Mouse (Mus musculus) ES-E14 (cell line): ENCODE data around the gene Vsig8. TPM values are rescaled to one million over a fixed set of nuclear protein-coding genes. Genes with fewer than 3 reads are reported as not detected.

Experiments used
- DNase-seq: peaks from one replicate; pipeline ENCODE4 v3.0.0-alpha.2; 2013; ENCODE audit warnings: low read depth, low spot score
- H3K27ac ChIP-seq: 2 replicates; pipeline ENCODE4 v1.5.1; 2012; ENCODE audit warnings: low read depth, mild to moderate bottlenecking, low read length, moderate library complexity, mixed read lengths; ENCODE audit not compliant: poor library complexity, insufficient read depth, severe bottlenecking
- H3K36me3 ChIP-seq: 2 replicates; pipeline ENCODE4 v1.6.1; 2012; ENCODE audit warnings: mild to moderate bottlenecking, low read length, moderate library complexity, mixed read lengths; ENCODE audit not compliant: control insufficient read depth, poor library complexity, insufficient read depth, severe bottlenecking
- H3K4me1 ChIP-seq, 2 experiments: fragments of 150-350 bp in 1 of 2; sonication (generic) in 1 of 2; 2 replicates each; pipeline ENCODE4 v1.6.1; 2012; ENCODE audit warnings: low read length in 2 of 2, mild to moderate bottlenecking in 1 of 2, mixed read lengths in 1 of 2; ENCODE audit not compliant: control insufficient read depth in 2 of 2, insufficient read depth in 2 of 2, poor library complexity in 1 of 2
- H3K4me3 ChIP-seq, 2 experiments: fragments of 150-350 bp in 1 of 2; sonication (generic) in 1 of 2; 2 replicates each; pipeline ENCODE4 v1.5.1; 2012; ENCODE audit warnings: low read length in 2 of 2, low read depth in 1 of 2, mild to moderate bottlenecking in 1 of 2, mixed read lengths in 1 of 2; ENCODE audit not compliant: insufficient read depth in 1 of 2, poor library complexity in 1 of 2, severe bottlenecking in 1 of 2
- H3K9ac ChIP-seq: 2 replicates; pipeline ENCODE4 v1.6.1; 2012; ENCODE audit warnings: low read depth, mild to moderate bottlenecking, low read length, mixed read lengths; ENCODE audit not compliant: poor library complexity, insufficient read depth, severe bottlenecking
- H3K9me3 ChIP-seq: fragments of 150-350 bp; sonication (generic); 2 replicates; pipeline ENCODE4 v1.6.1; 2012; ENCODE audit warnings: low read depth, mild to moderate bottlenecking, low read length; ENCODE audit not compliant: control insufficient read depth, insufficient read depth
- CHD2 ChIP-seq: IDR thresholded peaks from 2 replicates; pipeline ENCODE4 v1.6.1; 2014; ENCODE audit warnings: mild to moderate bottlenecking, low read depth, low read length, inconsistent platforms
- HCFC1 ChIP-seq: IDR thresholded peaks from 2 replicates; pipeline ENCODE4 v1.6.1; 2012; ENCODE audit warnings: low read length, inconsistent platforms, borderline replicate concordance; ENCODE audit not compliant: insufficient read depth
- MAFK ChIP-seq: IDR thresholded peaks from 2 replicates; pipeline ENCODE4 v1.6.1; 2014; ENCODE audit warnings: mild to moderate bottlenecking, low read depth, low read length, inconsistent platforms; ENCODE audit not compliant: insufficient read depth
- ZC3H11A ChIP-seq: IDR thresholded peaks from 2 replicates; pipeline ENCODE4 v1.6.1; 2012; ENCODE audit warnings: low read depth, mild to moderate bottlenecking, inconsistent platforms, low read length, borderline replicate concordance
- ZNF384 ChIP-seq: IDR thresholded peaks from 2 replicates; pipeline ENCODE4 v1.6.1; 2012; ENCODE audit warnings: low read depth, low read length, inconsistent platforms
- in situ Hi-C, 2 experiments: fragments of 600-800 bp; cut with MboI; formaldehyde crosslinking; loops; one replicate each; pipeline ENCODE4 v1.15.1; 2025; ENCODE audit warnings: low sequenced_read_pairs in 2 of 2, inconsistent platforms in 1 of 2; ENCODE audit not compliant: unreplicated experiment in 2 of 2
- total RNA-seq: library from RNA; depleted of rRNA; stranded (reverse); fragments of 300-350 nt; gene quantifications from 2 replicates; pipeline ENCODE4 v1.2.3, GENCODE M21; 2012

The Vsig8 gene
- total RNA-seq, 1 experiment: 0.09 TPM

DNA sequence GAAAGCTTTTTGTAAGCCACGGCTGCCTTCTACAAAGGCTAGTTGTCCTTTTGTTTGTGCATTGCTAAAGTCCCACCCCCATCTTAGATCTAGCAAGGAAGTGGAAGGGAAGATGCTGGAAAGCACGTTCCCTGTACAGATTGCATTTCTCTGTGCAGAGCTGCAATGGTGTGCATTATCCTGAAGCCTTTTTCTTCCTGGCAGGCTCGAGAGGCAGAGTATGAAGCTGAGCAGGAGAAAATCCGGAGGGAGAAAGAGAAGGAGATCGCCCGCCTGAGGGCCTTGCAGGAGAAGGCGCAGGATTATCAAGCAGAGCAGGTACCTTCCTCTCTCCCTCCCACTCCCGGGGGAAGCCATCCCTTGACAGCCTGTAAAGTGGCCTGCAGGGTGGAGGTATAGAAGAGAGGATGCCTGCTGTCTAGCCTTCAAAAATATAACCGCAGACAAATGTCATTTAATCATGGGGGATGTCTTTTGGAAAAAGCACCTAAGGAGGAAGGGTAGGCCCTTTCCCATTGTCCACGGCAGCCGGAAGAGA is 15.4 kb upstream of the Vsig8 start:
- in situ Hi-C loops: no loop called here
- Histone ChIP-seq H3K4me1 (0 out of 4 replicates have a peak, but pooled peaks cover 0 to 2% of the 10 kb centered on the region in 2 experiments), H3K9me3 (no peaks in the 10 kb centered on the region), H3K36me3 (no peaks in the 10 kb centered on the region), H3K9ac (no peak overlapping the region), H3K27ac (no peak overlapping the region), H3K4me3 (no peak overlapping the region)
- TF ChIP-seq HCFC1 (no peak), ZC3H11A (no peak), CHD2 (no peak), ZNF384 (no peak), MAFK (no peak)
- DNase-seq: no peak

DNA sequence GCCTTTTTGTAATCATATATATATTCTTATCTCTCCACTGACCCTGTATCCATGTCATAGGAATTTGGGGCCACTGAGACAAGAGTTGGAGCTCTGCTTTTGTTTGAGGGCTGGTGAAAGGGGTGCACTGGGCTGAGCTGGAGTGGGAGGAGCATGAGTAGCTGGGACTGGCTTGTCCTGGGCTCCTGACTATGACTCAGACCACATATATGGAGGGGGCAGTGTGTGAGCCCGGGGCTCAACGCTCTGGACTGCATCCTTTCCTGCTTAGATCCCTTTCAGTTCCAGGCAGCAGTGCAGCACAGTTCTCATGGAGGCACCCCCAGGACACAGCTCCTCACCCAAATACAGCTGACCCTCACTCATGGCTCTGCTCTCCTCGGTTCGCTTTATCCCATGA is 9.7 kb upstream of the Vsig8 start:
- DNase-seq: no peak
- Histone ChIP-seq H3K9me3 (no peaks in the 10 kb centered on the region), H3K36me3 (no peaks in the 10 kb centered on the region), H3K4me3 (no peak overlapping the region), H3K9ac (no peak overlapping the region), H3K27ac (no peak overlapping the region), H3K4me1 (peaks cover 2 to 11% of the 10 kb centered on the region in 2 experiments; a peak in 3 of 4 replicates)
- in situ Hi-C loops: no loop called here
- TF ChIP-seq HCFC1 (no peak), CHD2 (no peak), MAFK (no peak), ZNF384 (no peak), ZC3H11A (no peak)

DNA sequence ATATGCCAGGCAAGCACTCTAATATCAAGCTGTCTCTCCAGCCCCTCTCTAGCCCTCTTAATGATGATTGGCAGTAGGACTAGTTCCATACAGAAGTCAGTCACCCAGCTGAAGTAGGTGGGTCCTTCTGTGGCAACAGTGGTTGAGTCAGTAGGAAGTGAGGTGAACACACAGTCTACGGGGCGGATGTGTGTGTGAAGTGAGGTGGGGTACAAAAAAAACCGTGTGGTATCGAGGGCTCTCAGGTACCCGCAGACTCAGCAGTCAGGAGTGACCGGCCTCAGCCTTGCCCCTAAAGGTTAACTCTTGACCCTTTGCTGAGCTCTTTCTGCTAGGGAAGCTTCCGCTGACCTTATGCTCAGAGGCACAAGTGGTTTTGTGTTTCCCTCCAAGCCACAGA is 7.2 kb upstream of the Vsig8 start:
- Histone ChIP-seq H3K9ac (no peak overlapping the region), H3K36me3 (no peaks in the 10 kb centered on the region), H3K9me3 (no peaks in the 10 kb centered on the region), H3K27ac (no peak overlapping the region), H3K4me1 (peaks cover 2 to 11% of the 10 kb centered on the region in 2 experiments; a peak in 3 of 4 replicates), H3K4me3 (no peak overlapping the region)
- in situ Hi-C loops: no loop called here
- no peak for DNase-seq
- TF ChIP-seq ZC3H11A (no peak), MAFK (no peak), CHD2 (no peak), ZNF384 (no peak), HCFC1 (no peak)

DNA sequence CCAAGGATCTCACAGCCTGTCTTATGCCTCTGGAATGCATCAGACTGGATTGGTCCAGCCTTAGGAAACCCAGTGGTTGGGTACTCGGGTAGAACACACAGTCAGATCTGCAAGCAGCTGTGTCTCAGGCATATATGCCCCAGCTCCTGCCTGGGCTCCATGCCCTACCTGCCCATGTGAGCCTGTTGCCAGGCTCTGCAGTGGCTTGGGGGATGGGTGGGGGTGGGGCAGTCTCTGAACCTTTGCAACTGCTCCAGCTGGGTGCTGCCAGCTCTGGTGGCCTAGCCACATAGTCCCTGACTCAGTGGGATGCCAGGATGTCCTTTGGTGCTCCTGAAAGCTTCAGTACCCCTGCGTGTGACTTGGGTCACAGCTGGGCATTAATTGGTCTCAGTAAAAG is 6.4 kb upstream of the Vsig8 start:
- no peak for DNase-seq
- peaks cover 2 to 11% of the 10 kb centered on the region in 2 experiments; a peak in 3 of 4 replicates for H3K4me1 ChIP-seq
- in situ Hi-C loops: no loop called here

More for the DNA sequence above, 6.4 kb upstream of the Vsig8 start:
- no peak overlapping the region for H3K9ac ChIP-seq
- H3K9me3 ChIP-seq: no peaks in the 10 kb centered on the region
- H3K27ac ChIP-seq: no peak overlapping the region
- H3K4me3 ChIP-seq: no peak overlapping the region
- no peak for TF ChIP-seq MAFK
- TF ChIP-seq ZNF384: no peak
- no peak for TF ChIP-seq HCFC1
- no peak for TF ChIP-seq CHD2
- TF ChIP-seq ZC3H11A: no peak
- H3K36me3 ChIP-seq: no peaks in the 10 kb centered on the region
